In genomic region chr17:27760169-27760568, GRCm38 (mm10) we compare ENCODE assay signal across 24 mouse cellular contexts. TPM values are rescaled to one million over a fixed set of nuclear protein-coding genes. Genes with fewer than 3 reads are reported as not detected.
A peak's percentile ranks its signal among the peaks of the same experiment; 100 is the strongest.
DNase-seq lines count a peak whose midpoint lies in the region; ATAC-seq and TF ChIP-seq lines count a peak whose summit lies in the region.
"Had no signal": no experiment of that assay in that cellular context is flagged by ENCODE, and none has a peak within 500 bp of the region (broad histone marks: within the 10 kb centered on the region; RNA-seq: fewer than 3 reads in every experiment).

No protein-coding gene starts in this region.

- H3K36me3 ChIP-seq in intestine, embryonic 16.5 days (ENCODE audit: control insufficient read depth, insufficient read depth, low read length) = peaks cover 7% of the 10 kb centered on the region
- H3K36me3 ChIP-seq in intestine, embryonic 15.5 days = peaks cover 16% of the 10 kb centered on the region
- peaks cover 61% of the 10 kb centered on the region for H3K36me3 ChIP-seq in liver, embryonic 12.5 days
- H3K36me3 ChIP-seq in liver, postnatal 0 days (replicated peaks; ENCODE audit: insufficient read depth, low read length) = peaks cover 15% of the 10 kb centered on the region

- no peak overlapping the region for H3K4me2 ChIP-seq in intestine, embryonic 16.5 days (ENCODE audit: low read depth, low read length)
- no peak overlapping the region for H3K4me2 ChIP-seq in intestine, embryonic 15.5 days (replicated peaks)
- no peak overlapping the region for H3K4me2 ChIP-seq in liver, embryonic 12.5 days
- H3K4me2 ChIP-seq in liver, postnatal 0 days (ENCODE audit: low read depth, low read length) = no peak overlapping the region
- H3K4me2 ChIP-seq: embryonic facial prominence, embryonic 15.5 days; forebrain, embryonic 15.5 days; heart, embryonic 12.5 days; lung, embryonic 14.5 days; neural tube, embryonic 15.5 days had no signal

- H3K9me3 ChIP-seq in intestine, embryonic 16.5 days (ENCODE audit: control insufficient read depth, low read length) = peaks cover 5% of the 10 kb centered on the region; the same call in 1 of the 2 replicates
- no peaks in the 10 kb centered on the region for H3K9me3 ChIP-seq in intestine, embryonic 15.5 days
- H3K9me3 ChIP-seq in liver, embryonic 12.5 days (replicated peaks) = peaks cover 8% of the 10 kb centered on the region
- H3K9me3 ChIP-seq in liver, postnatal 0 days (ENCODE audit: low read length) = peaks cover 6% of the 10 kb centered on the region
- H3K9me3 ChIP-seq: embryonic facial prominence, embryonic 15.5 days; forebrain, embryonic 15.5 days; neural tube, embryonic 15.5 days had no signal

- H3K9ac ChIP-seq in intestine, embryonic 16.5 days (ENCODE audit: low read depth, low read length) = 0 out of 2 replicates have a peak overlapping the region, but pooled peaks have one; percentile 10
- no peak overlapping the region for H3K9ac ChIP-seq in intestine, embryonic 15.5 days
- H3K9ac ChIP-seq in liver, embryonic 12.5 days = no peak overlapping the region
- no peak overlapping the region for H3K9ac ChIP-seq in liver, postnatal 0 days (replicated peaks)
- H3K9ac ChIP-seq: embryonic facial prominence, embryonic 15.5 days; forebrain, embryonic 15.5 days; lung, embryonic 14.5 days; neural tube, embryonic 15.5 days had no signal

- H3K27ac ChIP-seq in intestine, embryonic 16.5 days (ENCODE audit: low read length) = no peak overlapping the region
- H3K27ac ChIP-seq in intestine, embryonic 15.5 days = no peak overlapping the region
- no peak overlapping the region for H3K27ac ChIP-seq in liver, embryonic 12.5 days
- no peak overlapping the region for H3K27ac ChIP-seq in liver, postnatal 0 days (ENCODE audit: low read depth)
- H3K27ac ChIP-seq: embryonic facial prominence, embryonic 15.5 days; forebrain, embryonic 15.5 days; hindbrain, postnatal 0 days; neural tube, embryonic 15.5 days had no signal

- 0 out of 2 replicates have a peak, but pooled peaks have one; percentile 23 for ATAC-seq in intestine, embryonic 16.5 days
- no peak for ATAC-seq in intestine, embryonic 15.5 days
- no peak for ATAC-seq in liver, embryonic 12.5 days
- ATAC-seq in liver, postnatal 0 days = no peak
- ATAC-seq: forebrain, embryonic 15.5 days; hindbrain, postnatal 0 days; Patski had no signal

- no peak for TF ChIP-seq CTCF in liver, postnatal 0 days (IDR thresholded peaks at IDR 0.05; ENCODE audit: low read depth)

- peaks cover 10% of the 10 kb centered on the region for H3K4me1 ChIP-seq in intestine, embryonic 16.5 days (ENCODE audit: control insufficient read depth, insufficient read depth, low read length)
- H3K4me1 ChIP-seq in intestine, embryonic 15.5 days (replicated peaks) = peaks cover 8% of the 10 kb centered on the region; the same call in 1 of the 2 replicates
- peaks cover 17% of the 10 kb centered on the region; the same call in 1 of the 2 replicates for H3K4me1 ChIP-seq in liver, embryonic 12.5 days
- peaks cover 4% of the 10 kb centered on the region; the same call in 1 of the 2 replicates for H3K4me1 ChIP-seq in liver, postnatal 0 days (ENCODE audit: insufficient read depth)
- H3K4me1 ChIP-seq: forebrain, embryonic 15.5 days had no signal

- no peak for TF ChIP-seq EP300 in liver, postnatal 0 days (IDR thresholded peaks at IDR 0.05; ENCODE audit: low read depth)

- no peak overlapping the region for H3K4me3 ChIP-seq in intestine, embryonic 16.5 days (ENCODE audit: low read length)
- no peak overlapping the region for H3K4me3 ChIP-seq in intestine, embryonic 15.5 days (replicated peaks)
- no peak overlapping the region for H3K4me3 ChIP-seq in liver, embryonic 12.5 days
- no peak overlapping the region for H3K4me3 ChIP-seq in liver, postnatal 0 days (ENCODE audit: low read depth, low read length)
- H3K4me3 ChIP-seq: embryonic facial prominence, embryonic 15.5 days; forebrain, embryonic 15.5 days; heart, embryonic 12.5 days; neural tube, embryonic 15.5 days had no signal

- H3K27me3 ChIP-seq in intestine, embryonic 16.5 days (replicated peaks; ENCODE audit: control insufficient read depth, insufficient read depth, low read length) = no peaks in the 10 kb centered on the region
- H3K27me3 ChIP-seq in intestine, embryonic 15.5 days (replicated peaks) = no peaks in the 10 kb centered on the region
- H3K27me3 ChIP-seq in liver, embryonic 12.5 days (replicated peaks) = no peaks in the 10 kb centered on the region
- H3K27me3 ChIP-seq in liver, postnatal 0 days (ENCODE audit: insufficient read depth, low read length) = no peaks in the 10 kb centered on the region
- H3K27me3 ChIP-seq: CH12.LX; embryonic facial prominence, embryonic 15.5 days; forebrain, embryonic 15.5 days; heart, embryonic 12.5 days; neural tube, embryonic 15.5 days; Patski had no signal

- WGBS in intestine, embryonic 16.5 days = 72% methylated on average over 6 of the region's 6 CpGs
- WGBS in intestine, embryonic 15.5 days = 71% methylated on average over 6 of the region's 6 CpGs
- WGBS in liver, embryonic 12.5 days (ENCODE audit: insufficient replicate concordance) = 78% methylated on average over 6 of the region's 6 CpGs
- WGBS in liver, postnatal 0 days (ENCODE audit: insufficient replicate concordance) = 71% methylated on average over 6 of the region's 6 CpGs

- peak; percentile 45 for DNase-seq in urinary bladder, postnatal 14 days (ENCODE audit: low spot score)
- DNase-seq in urinary bladder, adult 18-20 months (ENCODE audit: low spot score in 2 of 2) = no peak
- DNase-seq in lung, postnatal 14 days = peak; percentile 16
- DNase-seq in liver, postnatal 0 days = no peak
- DNase-seq: adrenal gland, postnatal 36 days; B cell, adult 2 months; cerebellum, adult 9-10 months; gastrocnemius, postnatal 14 days; heart, adult 18-20 months; heart, postnatal 10 days; kidney, adult 18-20 months; lung, embryonic 14.5 days; right cerebral cortex, postnatal 14 days; thymus, postnatal 14 days had no signal

RNA-seq across cellular contexts. Expression of gene Spdef, which starts 31.4 kb away (rescaled TPM):
- polyA plus RNA-seq in intestine, embryonic 16.5 days (2015; fragmentation: Nextera tagmentation; extraction: Ambion mirVana) = 20.0 and 21.9 TPM in 2 replicates
- 14.1 and 17.1 TPM in 2 replicates for polyA plus RNA-seq in intestine, embryonic 15.5 days (2015; fragmentation: Nextera tagmentation; extraction: Ambion mirVana)
- not detected in 2 replicates for polyA plus RNA-seq in liver, embryonic 12.5 days (2016; fragmentation: Nextera tagmentation; extraction: Ambion mirVana)
- 0.08 TPM in 1 of 2 replicates, not detected in the other for polyA plus RNA-seq in liver, postnatal 0 days (2015; fragmentation: Nextera tagmentation; extraction: Ambion mirVana)
- polyA plus RNA-seq: Patski had no signal

Comparison
In these comparisons a context has a peak if more than half of its experiments do, and no peak if none do; other contexts are left out.
1. DNase-seq: peak in urinary bladder, postnatal 14 days (single experiment) and lung, postnatal 14 days (single experiment); none in urinary bladder, adult 18-20 months (0 of 2) and liver, postnatal 0 days (single experiment).
2. RNA of gene Spdef, which starts 31.4 kb away (polyA plus RNA-seq): 20.0 to 21.9 TPM in intestine, embryonic 16.5 days and 14.1 to 17.1 TPM in intestine, embryonic 15.5 days; 0.08 TPM in liver, postnatal 0 days and not detected in liver, embryonic 12.5 days; every median in the first group is over 10 times any median in the second.